Mouse (Mus musculus) lung, postnatal 0 days (tissue): ENCODE measurements around the gene Cd28. TPM values are rescaled to one million over a fixed set of nuclear protein-coding genes. Genes with fewer than 3 reads are reported as not detected.
"Not testable (repeated sequence)": the region's sequence is repeated elsewhere in the genome, so short reads cannot be mapped to it uniquely, and the experiment has no call there.

Experiments
- ATAC-seq: fragments of 200-750 bp; cut with Nextera tagmentation; 2 replicates; pipeline ENCODE4 v1.8.0; 2017; ENCODE audit warnings: moderate library complexity
- DNase-seq: peaks from one replicate; pipeline ENCODE4 v3.0.0-alpha.2; 2016; ENCODE audit warnings: low spot score
- H3K27ac ChIP-seq: fragments of 300-500 bp; sonication (generic); 2 replicates; pipeline ENCODE4 v1.5.1; 2014; ENCODE audit warnings: antibody characterized with exemption, mild to moderate bottlenecking, low read length, mixed read lengths
- H3K27me3 ChIP-seq: fragments of 300-500 bp; sonication (generic); replicated peaks from 2 replicates; pipeline ENCODE4 v1.6.1; 2014; ENCODE audit warnings: low read length, mixed read lengths; ENCODE audit not compliant: insufficient read depth
- H3K36me3 ChIP-seq: fragments of 300-500 bp; sonication (generic); 2 replicates; pipeline ENCODE4 v1.6.1; 2014; ENCODE audit warnings: low read length, mixed read lengths; ENCODE audit not compliant: insufficient read depth
- H3K4me1 ChIP-seq: fragments of 300-500 bp; sonication (generic); 2 replicates; pipeline ENCODE4 v1.6.1; 2014; ENCODE audit warnings: antibody characterized with exemption, low read depth, low read length, mixed read lengths; ENCODE audit not compliant: insufficient read depth
- H3K4me2 ChIP-seq: fragments of 300-500 bp; sonication (generic); replicated peaks from 2 replicates; pipeline ENCODE4 v1.6.1; 2014; ENCODE audit warnings: low read depth, mild to moderate bottlenecking, low read length, moderate library complexity, mixed read lengths
- H3K4me3 ChIP-seq: fragments of 300-500 bp; sonication (generic); 2 replicates; pipeline ENCODE4 v1.5.1; 2014; ENCODE audit warnings: low read depth, low read length
- H3K9ac ChIP-seq: fragments of 300-500 bp; sonication (generic); replicated peaks from 2 replicates; pipeline ENCODE4 v1.6.1; 2014; ENCODE audit warnings: low read depth, mild to moderate bottlenecking
- H3K9me3 ChIP-seq: fragments of 300-500 bp; sonication (generic); 2 replicates; pipeline ENCODE4 v1.6.1; 2016; ENCODE audit warnings: low read length, mixed read lengths
- CTCF ChIP-seq: IDR thresholded peaks from 2 replicates; pipeline ENCODE4 v1.5.1; 2016; ENCODE audit warnings: antibody characterized with exemption, mild to moderate bottlenecking
- EP300 ChIP-seq: IDR thresholded peaks from 2 replicates; pipeline ENCODE4 v1.6.1; 2016; ENCODE audit warnings: antibody characterized with exemption, mild to moderate bottlenecking, control low read depth
- WGBS: fragments of 180-500 bp; shearing (Covaris S2); extraction: QIAGEN DNeasy Blood & Tissue Kit; methylation state at CpG from one replicate; pipeline ENCODE4 v1.1.7; 2014; 5-methylcytosine and 5-hydroxymethylcytosine counted together
- polyA plus RNA-seq: library from polyadenylated mRNA; unstranded; fragments of >200 nt; fragmentation: Nextera tagmentation; extraction: Ambion mirVana; gene quantifications from 2 replicates; pipeline ENCODE4 v1.2.1, GENCODE M21; 2015

Gene Cd28
- polyA plus RNA-seq, 1 experiment from 2014 or later: 0.12 TPM

GRCm38 (mm10) chr1:60808466-60808865 is 91.9 kb downstream of the Cd28 start:
- 71% methylated on average over 2 of the region's 2 CpGs for WGBS
- Histone ChIP-seq H3K27ac (no peak overlapping the region), H3K4me2 (no peak overlapping the region), H3K4me3 (no peak overlapping the region), H3K4me1 (peaks cover 3% of the 10 kb centered on the region), H3K27me3 (no peaks in the 10 kb centered on the region), H3K36me3 (no peaks in the 10 kb centered on the region), H3K9ac (no peak overlapping the region), H3K9me3 (no peaks in the 10 kb centered on the region)
- TF ChIP-seq CTCF (no peak), EP300 (no peak)
- DNase-seq (no peak), ATAC-seq (no peak)

- no peaks in the 10 kb centered on the region for H3K36me3 ChIP-seq
- H3K4me2 ChIP-seq: no peak overlapping the region
- DNase-seq (no peak), ATAC-seq (no peak)
- H3K9ac ChIP-seq: no peak overlapping the region
- H3K27ac ChIP-seq: no peak overlapping the region
- peaks cover 3% of the 10 kb centered on the region for H3K4me1 ChIP-seq
- H3K4me3 ChIP-seq: no peak overlapping the region
- no peaks in the 10 kb centered on the region for H3K27me3 ChIP-seq
- H3K9me3 ChIP-seq: no peaks in the 10 kb centered on the region
- WGBS: 55% methylated on average over 12 of the region's 12 CpGs
- TF ChIP-seq CTCF: no peak
- TF ChIP-seq EP300: no peak
Measured at GRCm38 (mm10) chr1:60809166-60809565, 92.6 kb downstream of the Cd28 start.

GRCm38 (mm10) chr1:60810821-60811220 is 94.2 kb downstream of the Cd28 start:
- TF ChIP-seq CTCF (no peak), EP300 (no peak)
- no peak for ATAC-seq
- Histone ChIP-seq H3K4me3 (no peak overlapping the region), H3K27me3 (no peaks in the 10 kb centered on the region), H3K4me2 (no peak overlapping the region), H3K4me1 (peaks cover 3% of the 10 kb centered on the region; the same call in 1 of the 2 replicates), H3K27ac (no peak overlapping the region), H3K9ac (no peak overlapping the region), H3K9me3 (no peaks in the 10 kb centered on the region), H3K36me3 (no peaks in the 10 kb centered on the region)
- DNase-seq: no peak

GRCm38 (mm10) chr1:60811998-60812397 is 95.4 kb downstream of the Cd28 start:
- no peak overlapping the region for H3K4me3 ChIP-seq
- no peaks in the 10 kb centered on the region for H3K27me3 ChIP-seq
- no peaks in the 10 kb centered on the region for H3K9me3 ChIP-seq
- no peak overlapping the region for H3K4me2 ChIP-seq
- WGBS: 48% methylated on average over 1 of the region's 1 CpGs
- H3K9ac ChIP-seq: no peak overlapping the region
- DNase-seq: no peak
- H3K4me1 ChIP-seq: peaks cover 3% of the 10 kb centered on the region; the same call in 1 of the 2 replicates
- H3K36me3 ChIP-seq: no peaks in the 10 kb centered on the region
- no peak overlapping the region for H3K27ac ChIP-seq
- TF ChIP-seq CTCF (no peak), EP300 (no peak)
- ATAC-seq: no peak

- WGBS: 75% methylated on average over 2 of the region's 2 CpGs
- H3K9me3 ChIP-seq: no peaks in the 10 kb centered on the region
- H3K9ac ChIP-seq: no peak overlapping the region
- ATAC-seq (no peak), DNase-seq (no peak)
- no peak overlapping the region for H3K4me3 ChIP-seq
- no peak overlapping the region for H3K27ac ChIP-seq
- peaks cover 3% of the 10 kb centered on the region; the same call in 1 of the 2 replicates for H3K4me1 ChIP-seq
- H3K4me2 ChIP-seq: no peak overlapping the region
- H3K36me3 ChIP-seq: no peaks in the 10 kb centered on the region
- H3K27me3 ChIP-seq: no peaks in the 10 kb centered on the region
- TF ChIP-seq EP300 (no peak), CTCF (no peak)
Measured at GRCm38 (mm10) chr1:60813411-60813810, 96.8 kb downstream of the Cd28 start.

- no peak overlapping the region for H3K27ac ChIP-seq
- H3K4me3 ChIP-seq: no peak overlapping the region
- 80% methylated on average over 6 of the region's 6 CpGs for WGBS
- no peak for TF ChIP-seq CTCF
- TF ChIP-seq EP300: peak; percentile 44; the same call in 1 of the 2 replicates
- H3K4me1 ChIP-seq: no peaks in the 10 kb centered on the region
- no peak overlapping the region for H3K4me2 ChIP-seq
- DNase-seq (peak; percentile 39), ATAC-seq (peak; percentile 47; the same call in 1 of the 2 replicates)
- H3K27me3 ChIP-seq: no peaks in the 10 kb centered on the region
- H3K9ac ChIP-seq: no peak overlapping the region
- no peaks in the 10 kb centered on the region for H3K9me3 ChIP-seq
- H3K36me3 ChIP-seq: no peaks in the 10 kb centered on the region
Measured at GRCm38 (mm10) chr1:60815912-60816311, 99.3 kb downstream of the Cd28 start.

GRCm38 (mm10) chr1:60818491-60818890 is 101.9 kb downstream of the Cd28 start:
- not testable (repeated sequence) for H3K27ac ChIP-seq, H3K4me2 ChIP-seq, DNase-seq, ATAC-seq, H3K9ac ChIP-seq, H3K36me3 ChIP-seq, H3K4me3 ChIP-seq, H3K27me3 ChIP-seq, H3K4me1 ChIP-seq, H3K9me3 ChIP-seq
- 72% methylated on average over 4 of the region's 4 CpGs for WGBS
